Mouse (Mus musculus): Measurements from ENCODE around the gene Trio.

DNA sequence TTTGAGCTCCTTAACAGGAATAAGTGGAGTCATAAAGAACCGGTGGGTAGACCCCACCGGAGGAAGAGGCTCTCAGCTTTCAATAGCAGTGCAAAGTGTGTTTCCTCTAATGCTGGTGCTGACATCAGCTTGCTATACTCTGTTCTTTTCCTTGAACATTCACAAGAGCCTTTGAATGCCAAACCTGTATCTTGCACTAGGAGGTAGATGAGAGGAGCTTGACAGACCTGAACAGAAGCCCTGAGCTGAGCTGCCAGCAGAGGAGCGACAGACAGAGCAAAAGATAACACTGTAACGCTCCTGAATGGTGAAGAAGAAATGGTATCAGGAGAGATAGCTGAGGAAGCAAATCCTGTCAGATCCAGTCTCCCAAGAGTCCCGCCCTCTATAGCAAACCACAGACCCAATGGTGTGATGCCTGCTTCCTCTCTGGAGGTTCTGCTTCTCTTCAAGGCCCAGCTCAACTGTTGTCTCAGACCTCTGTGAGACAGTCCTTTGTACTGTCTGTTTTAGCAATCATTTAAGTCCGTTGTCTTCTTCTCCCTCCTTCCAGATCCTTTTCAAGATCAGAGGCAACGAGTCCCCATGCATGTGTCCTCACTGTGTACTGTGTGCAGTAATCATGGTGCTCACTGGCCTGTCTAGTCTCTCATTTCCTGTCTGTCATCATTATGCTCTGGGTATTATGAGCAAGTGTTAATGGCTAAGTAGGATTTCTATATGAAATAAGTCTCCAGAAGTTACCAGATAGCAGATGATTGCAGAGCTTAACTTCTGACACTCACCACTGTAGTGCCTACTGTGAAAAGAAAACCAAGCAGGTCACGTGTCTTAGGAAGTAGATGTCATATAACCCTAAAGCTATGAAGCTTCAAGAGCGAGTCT lies 300.6 kb downstream of the Trio start:
- TF ChIP-seq CTCF (IDR thresholded peaks at IDR 0.05; ENCODE audit: insufficient read depth, low read length) (no peak), POLR2A (IDR thresholded peaks at IDR 0.05; ENCODE audit: borderline replicate concordance, extremely low read depth, low read depth, low read length) (no peak)
